Mouse (Mus musculus) urinary bladder, adult 18-20 months (tissue): ENCODE measurements around the gene Frem3.

ENCODE experiments used
- DNase-seq, 2 experiments: peaks; one replicate each; pipeline ENCODE4 v3.0.0; 2022; ENCODE audit warnings: low spot score in 2 of 2, mixed read lengths in 2 of 2

The Frem3 gene

DNA sequence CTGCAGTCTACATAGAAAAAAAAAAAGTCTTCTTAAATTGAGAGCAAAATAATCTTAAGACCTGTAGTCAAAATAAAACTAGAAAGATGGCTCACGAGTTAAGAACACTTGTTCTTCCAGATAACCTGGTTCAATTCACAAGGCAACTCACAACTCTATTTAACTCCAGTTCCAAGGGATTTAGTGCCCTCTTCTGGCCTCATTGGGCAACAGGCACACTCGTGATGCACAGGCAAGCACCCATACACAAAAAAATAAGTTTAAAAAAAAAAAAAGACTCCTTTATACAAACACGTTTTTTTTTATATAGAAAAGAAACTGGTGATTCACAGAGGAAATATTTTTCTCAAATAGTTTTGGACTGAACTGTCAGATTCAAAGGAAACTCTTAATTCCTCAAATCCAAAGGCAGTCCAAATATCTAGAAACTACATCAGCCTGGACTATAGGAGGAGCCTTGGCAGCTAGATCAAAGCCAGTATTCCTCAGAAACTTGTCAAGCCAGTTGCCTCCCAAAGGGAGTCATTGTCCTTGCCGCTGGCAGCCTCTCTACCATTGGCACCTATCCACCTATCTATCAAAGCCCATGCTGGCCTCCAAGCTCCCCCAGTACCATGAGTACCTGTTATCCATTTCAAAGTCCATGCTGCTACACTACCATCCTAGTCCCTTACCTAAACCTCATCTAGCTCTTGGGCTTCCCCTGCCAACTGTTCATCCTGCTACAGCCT, 100.0 kb downstream of the Frem3 start:
- DNase-seq = no peak

DNA sequence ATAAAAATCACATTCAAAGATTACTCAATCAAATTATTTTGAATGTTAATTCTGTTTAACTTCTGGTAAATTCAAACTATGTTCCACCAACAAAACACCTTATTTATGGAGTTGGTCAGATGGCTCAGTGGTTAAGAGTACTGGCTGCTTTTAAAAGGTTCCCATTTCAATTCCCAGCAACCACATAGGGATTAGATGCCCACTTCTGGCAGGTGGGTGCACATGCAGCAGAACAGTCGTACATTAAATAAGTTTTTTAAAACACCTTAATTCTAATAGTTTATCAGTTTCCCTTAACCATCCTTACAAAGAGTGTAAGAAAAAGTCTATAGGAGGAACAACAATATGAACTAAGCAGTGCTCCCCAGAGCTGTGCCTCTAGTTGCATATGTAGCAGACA, 103.6 kb downstream of the Frem3 start:
- DNase-seq = no peak

DNA sequence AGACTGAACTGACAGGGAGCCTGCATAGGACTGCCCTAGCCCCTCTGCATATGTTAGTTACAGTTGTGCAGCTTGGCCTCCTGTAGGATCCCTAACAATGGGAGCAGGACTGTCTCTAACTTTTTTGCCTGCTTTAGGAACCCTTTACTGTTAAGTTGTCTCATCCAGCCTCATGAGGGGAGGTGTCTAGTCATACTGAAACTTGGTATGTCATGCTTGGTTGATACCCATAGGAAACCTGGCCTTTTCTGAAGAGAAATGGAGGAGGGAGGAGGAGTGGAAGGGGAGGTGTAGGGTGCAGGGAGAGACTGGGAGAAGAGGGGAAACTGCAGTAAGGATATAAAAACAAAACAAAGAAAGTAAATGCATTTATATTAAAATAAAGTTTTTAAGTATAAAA, 121.4 kb downstream of the Frem3 start:
- DNase-seq = no peak

DNA sequence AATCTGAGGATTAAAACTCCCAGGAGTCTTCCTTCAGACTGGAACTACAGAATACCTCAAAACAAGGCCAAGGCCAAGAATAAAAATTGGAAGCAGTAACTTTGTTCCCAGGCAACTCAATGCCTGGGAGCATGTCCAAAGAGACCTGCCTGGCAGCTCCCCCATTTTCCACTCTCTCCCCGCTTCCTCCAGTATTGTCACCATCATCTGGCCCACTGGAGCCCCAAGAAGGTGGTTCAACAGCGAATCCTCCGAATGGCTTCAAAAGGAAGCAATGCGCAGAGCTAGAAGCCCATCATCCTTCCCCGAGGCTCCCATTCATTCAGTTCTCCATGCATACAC, 127.1 kb downstream of the Frem3 start:
- DNase-seq = no peak

DNA sequence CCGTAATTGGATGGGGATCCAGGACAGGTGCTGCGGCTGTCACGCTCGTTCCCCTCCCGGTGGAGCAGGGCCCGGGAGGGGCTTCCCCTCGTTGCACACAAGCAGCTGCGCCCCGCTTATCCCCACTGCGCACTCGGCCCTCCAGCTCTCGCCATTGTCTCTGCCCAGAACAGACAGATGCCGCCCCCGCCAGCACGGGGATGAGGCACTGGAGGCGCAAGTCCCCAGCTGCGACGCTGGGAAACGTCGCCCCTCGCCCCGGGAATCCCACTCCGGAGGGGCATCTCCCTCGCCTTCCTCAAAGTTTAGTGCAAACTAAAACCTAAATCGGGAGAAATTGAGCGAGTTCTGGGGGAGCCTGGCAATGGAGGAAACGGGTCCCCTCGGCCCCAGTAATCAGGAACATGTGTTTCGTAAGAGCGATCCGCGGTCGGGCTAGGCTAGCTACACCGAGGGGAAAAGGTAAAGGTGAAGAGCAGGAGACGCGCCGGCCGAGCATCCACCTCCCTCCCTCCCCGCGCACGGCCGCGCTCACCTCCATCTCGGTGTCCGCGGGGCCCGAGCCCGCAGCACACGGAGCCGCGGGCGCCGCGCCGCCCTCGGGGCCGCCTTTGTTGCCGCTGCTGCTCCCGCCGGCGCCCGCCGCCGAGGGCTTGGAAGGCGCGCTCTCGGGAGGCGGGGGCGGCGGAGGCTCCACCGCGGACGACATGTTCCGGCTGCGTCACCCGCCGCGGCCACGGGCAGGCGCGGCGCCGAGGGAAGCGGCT, 127.7 kb downstream of the Frem3 start:
- peak; percentile 3 to 35 for DNase-seq

DNA sequence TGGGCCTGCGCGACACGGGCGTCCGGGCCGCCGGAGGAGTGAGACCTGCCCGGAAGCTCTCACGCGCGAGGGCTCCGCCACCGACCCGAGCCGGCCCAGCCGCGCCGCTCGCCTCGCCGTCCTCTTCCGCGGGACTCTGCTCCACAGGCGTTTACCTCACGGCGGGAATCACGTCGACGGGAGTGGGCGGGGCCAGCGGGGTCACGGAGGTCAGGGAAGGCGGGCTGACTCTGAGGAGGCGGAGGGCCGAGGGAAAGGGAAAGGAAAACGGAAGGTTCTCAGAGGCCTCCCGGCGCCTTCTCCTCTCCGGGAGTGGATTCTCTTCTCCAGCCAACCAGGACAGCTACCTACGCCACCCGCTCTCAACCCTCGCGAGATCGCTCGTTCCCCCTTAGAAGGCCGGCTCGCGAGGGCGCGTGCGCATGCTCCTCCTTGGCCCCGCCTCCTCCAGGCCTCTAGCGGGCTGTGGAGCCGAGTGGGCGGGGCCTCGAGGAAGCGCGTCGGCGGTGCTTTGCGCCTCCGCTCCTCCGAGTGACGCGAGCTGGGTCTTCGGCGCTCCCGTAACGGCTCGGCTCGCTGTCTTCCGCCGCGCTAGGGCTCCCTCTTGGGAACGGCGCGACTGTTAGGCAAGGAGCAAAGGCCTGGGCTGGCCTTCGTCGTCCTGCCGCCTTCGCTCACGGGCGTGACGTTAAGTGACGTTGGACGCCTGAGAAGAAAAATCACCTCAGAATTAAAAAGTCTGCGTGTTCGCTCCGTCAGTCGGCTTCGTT, 128.5 kb downstream of the Frem3 start, which contains the start of gene Smarca5:
TSS of gene Smarca5 (minus strand) at position 343 of the 770 bp plus-strand sequence.
- peak; percentile 93 to 98 for DNase-seq

DNA sequence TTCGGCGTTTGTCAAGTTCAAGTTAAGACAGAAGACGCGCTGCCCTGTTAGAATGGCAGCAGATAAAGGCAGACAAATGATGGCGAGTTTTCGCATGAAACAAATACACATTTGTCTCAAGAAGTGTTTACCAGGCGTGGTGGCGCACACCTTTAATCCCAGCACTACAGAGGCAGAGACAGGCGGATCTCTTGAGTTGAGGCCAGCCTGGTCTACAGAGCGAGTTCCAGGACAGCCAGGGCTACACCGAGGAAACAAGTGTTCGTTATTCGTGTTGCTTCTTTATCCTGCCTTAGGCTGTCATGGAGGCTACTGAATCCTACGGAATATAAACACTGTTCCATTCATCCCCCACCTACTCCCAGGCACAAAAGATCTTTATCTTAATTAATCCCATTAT, 129.1 kb downstream of the Frem3 start:
- DNase-seq = peak in 1 of 2 experiments; percentile 12
